Mouse (Mus musculus): ENCODE results near the gene Prcd. TPM values are rescaled to one million over a fixed set of nuclear protein-coding genes. Genes with fewer than 3 reads are reported as not detected.
"Not testable (repeated sequence)": the region's sequence is repeated elsewhere in the genome, so short reads cannot be mapped to it uniquely, and the experiment has no call there.

Gene Prcd
- polyA plus RNA-seq, 1 experiment from 2014 or later: 1.7 TPM

- ATAC-seq (replicated peaks; ENCODE audit: extremely low read depth, insufficient read depth, low FRiP score): no peak
- 48% methylated on average over 9 of the region's 9 CpGs for WGBS
- H3K36me3 ChIP-seq (ENCODE audit: control insufficient read depth, insufficient read depth): no peaks in the 10 kb centered on the region
- H3K4me3 ChIP-seq (ENCODE audit: low read length): no peak overlapping the region
- H3K27me3 ChIP-seq (ENCODE audit: control insufficient read depth, insufficient read depth, low read length): peaks cover 5% of the 10 kb centered on the region; the same call in 1 of the 2 replicates
- no peak overlapping the region for H3K4me2 ChIP-seq (ENCODE audit: low read depth, low read length)
- H3K9ac ChIP-seq (ENCODE audit: low read length): no peak overlapping the region
- H3K9me3 ChIP-seq (replicated peaks; ENCODE audit: control insufficient read depth, low read length): no peaks in the 10 kb centered on the region
- no peak overlapping the region for H3K27ac ChIP-seq (ENCODE audit: low read length)
- H3K4me1 ChIP-seq (ENCODE audit: control insufficient read depth, insufficient read depth, low read length): peaks cover 53% of the 10 kb centered on the region
Measured at GRCm38 (mm10) chr11:116660181-116660580, 6.8 kb downstream of the Prcd start.

- Histone ChIP-seq H3K27me3 (ENCODE audit: control insufficient read depth, insufficient read depth, low read length) (0 out of 2 replicates have a peak, but pooled peaks cover 2% of the 10 kb centered on the region), H3K4me2 (ENCODE audit: low read depth, low read length) (0 out of 2 replicates have a peak overlapping the region, but pooled peaks have one; percentile 27), H3K4me3 (ENCODE audit: low read length) (no peak overlapping the region), H3K4me1 (ENCODE audit: control insufficient read depth, insufficient read depth, low read length) (peaks cover 51% of the 10 kb centered on the region), H3K9ac (ENCODE audit: low read length) (0 out of 2 replicates have a peak overlapping the region, but pooled peaks have one; percentile 35), H3K36me3 (ENCODE audit: control insufficient read depth, insufficient read depth) (no peaks in the 10 kb centered on the region), H3K27ac (ENCODE audit: low read length) (no peak overlapping the region), H3K9me3 (replicated peaks; ENCODE audit: control insufficient read depth, low read length) (no peaks in the 10 kb centered on the region)
- no peak for ATAC-seq (replicated peaks; ENCODE audit: extremely low read depth, insufficient read depth, low FRiP score)
- WGBS: 22% methylated on average over 13 of the region's 13 CpGs
Measured at GRCm38 (mm10) chr11:116661291-116661947, 8.1 kb downstream of the Prcd start.

- Histone ChIP-seq H3K27me3 (ENCODE audit: control insufficient read depth, insufficient read depth, low read length) (0 out of 2 replicates have a peak, but pooled peaks cover 2% of the 10 kb centered on the region), H3K4me1 (ENCODE audit: control insufficient read depth, insufficient read depth, low read length) (peaks cover 45% of the 10 kb centered on the region), H3K27ac (ENCODE audit: low read length) (no peak overlapping the region), H3K36me3 (ENCODE audit: control insufficient read depth, insufficient read depth) (no peaks in the 10 kb centered on the region), H3K4me2 (ENCODE audit: low read depth, low read length) (no peak overlapping the region), H3K4me3 (ENCODE audit: low read length) (no peak overlapping the region), H3K9me3 (replicated peaks; ENCODE audit: control insufficient read depth, low read length) (no peaks in the 10 kb centered on the region), H3K9ac (ENCODE audit: low read length) (0 out of 2 replicates have a peak overlapping the region, but pooled peaks have one; percentile 33)
- no peak for ATAC-seq (replicated peaks; ENCODE audit: extremely low read depth, insufficient read depth, low FRiP score)
- 53% methylated on average over 7 of the region's 8 CpGs for WGBS
Measured at GRCm38 (mm10) chr11:116661948-116662377, 8.6 kb downstream of the Prcd start.

DNA sequence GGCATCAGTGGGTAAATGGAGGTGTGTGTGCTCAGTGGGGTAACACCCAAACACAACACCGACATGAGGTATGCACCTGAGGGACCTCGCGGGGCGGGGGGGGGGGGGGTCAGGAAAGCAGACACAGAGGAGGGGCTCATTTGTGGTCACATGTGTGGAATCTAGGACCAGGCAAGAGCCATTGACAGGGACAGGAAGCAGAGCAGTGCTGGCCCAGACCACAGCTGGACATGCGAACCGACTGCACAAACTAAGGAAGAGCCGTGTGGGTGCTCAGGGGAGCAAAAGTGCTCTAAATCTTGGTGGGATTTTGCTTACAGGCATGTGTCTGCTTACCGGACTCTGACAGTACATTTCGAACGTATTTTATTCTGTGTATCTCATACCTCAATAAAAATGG is 12.0 kb downstream of the Prcd start:
- 67% methylated on average over 10 of the region's 10 CpGs for WGBS
- peaks cover 31% of the 10 kb centered on the region for H3K4me1 ChIP-seq (ENCODE audit: control insufficient read depth, insufficient read depth, low read length)
- H3K9ac ChIP-seq (ENCODE audit: low read length): no peak overlapping the region
- no peaks in the 10 kb centered on the region for H3K36me3 ChIP-seq (ENCODE audit: control insufficient read depth, insufficient read depth)
- no peak for ATAC-seq (replicated peaks; ENCODE audit: extremely low read depth, insufficient read depth, low FRiP score)
- 0 out of 2 replicates have a peak, but pooled peaks cover 2% of the 10 kb centered on the region for H3K27me3 ChIP-seq (ENCODE audit: control insufficient read depth, insufficient read depth, low read length)
- no peaks in the 10 kb centered on the region for H3K9me3 ChIP-seq (replicated peaks; ENCODE audit: control insufficient read depth, low read length)
- no peak overlapping the region for H3K4me3 ChIP-seq (ENCODE audit: low read length)
- no peak overlapping the region for H3K27ac ChIP-seq (ENCODE audit: low read length)
- H3K4me2 ChIP-seq (ENCODE audit: low read depth, low read length): no peak overlapping the region

- Histone ChIP-seq H3K27ac (ENCODE audit: low read length) (no peak overlapping the region), H3K27me3 (ENCODE audit: control insufficient read depth, insufficient read depth, low read length) (0 out of 2 replicates have a peak, but pooled peaks cover 2% of the 10 kb centered on the region), H3K36me3 (ENCODE audit: control insufficient read depth, insufficient read depth) (no peaks in the 10 kb centered on the region), H3K4me1 (ENCODE audit: control insufficient read depth, insufficient read depth, low read length) (peaks cover 22% of the 10 kb centered on the region), H3K4me2 (ENCODE audit: low read depth, low read length) (no peak overlapping the region), H3K4me3 (ENCODE audit: low read length) (no peak overlapping the region), H3K9ac (ENCODE audit: low read length) (no peak overlapping the region), H3K9me3 (replicated peaks; ENCODE audit: control insufficient read depth, low read length) (no peaks in the 10 kb centered on the region)
- no peak for ATAC-seq (replicated peaks; ENCODE audit: extremely low read depth, insufficient read depth, low FRiP score)
- 49% methylated on average over 9 of the region's 9 CpGs for WGBS
Measured at GRCm38 (mm10) chr11:116666566-116666965, 13.2 kb downstream of the Prcd start.

DNA sequence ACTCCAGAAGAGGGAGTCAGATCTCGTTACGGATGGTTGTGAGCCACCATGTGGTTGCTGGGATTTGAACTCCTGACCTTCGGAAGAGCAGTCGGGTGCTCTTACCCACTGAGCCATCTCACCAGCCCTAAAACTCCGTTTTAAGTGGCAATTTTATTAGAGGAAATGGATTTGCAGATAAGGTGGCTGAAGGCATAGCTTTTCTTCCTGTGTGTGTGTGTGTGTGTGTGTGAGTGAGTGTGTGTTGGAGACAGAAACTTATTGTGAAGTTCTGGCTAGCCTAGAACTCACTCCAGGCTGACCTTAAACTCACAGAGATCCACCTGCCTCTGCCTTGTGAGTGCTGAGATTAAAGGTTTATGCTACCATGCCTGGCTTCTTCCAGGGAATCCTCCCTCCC is 13.7 kb downstream of the Prcd start:
- 59% methylated on average over 3 of the region's 5 CpGs for WGBS
- not testable (repeated sequence) for H3K4me2 ChIP-seq (ENCODE audit: low read depth, low read length); ATAC-seq (replicated peaks; ENCODE audit: extremely low read depth, insufficient read depth, low FRiP score); H3K27me3 ChIP-seq (ENCODE audit: control insufficient read depth, insufficient read depth, low read length); H3K9ac ChIP-seq (ENCODE audit: low read length); H3K27ac ChIP-seq (ENCODE audit: low read length); H3K9me3 ChIP-seq (replicated peaks; ENCODE audit: control insufficient read depth, low read length); H3K4me3 ChIP-seq (ENCODE audit: low read length); H3K36me3 ChIP-seq (ENCODE audit: control insufficient read depth, insufficient read depth)
- H3K4me1 ChIP-seq (ENCODE audit: control insufficient read depth, insufficient read depth, low read length): peaks cover 17% of the 10 kb centered on the region

DNA sequence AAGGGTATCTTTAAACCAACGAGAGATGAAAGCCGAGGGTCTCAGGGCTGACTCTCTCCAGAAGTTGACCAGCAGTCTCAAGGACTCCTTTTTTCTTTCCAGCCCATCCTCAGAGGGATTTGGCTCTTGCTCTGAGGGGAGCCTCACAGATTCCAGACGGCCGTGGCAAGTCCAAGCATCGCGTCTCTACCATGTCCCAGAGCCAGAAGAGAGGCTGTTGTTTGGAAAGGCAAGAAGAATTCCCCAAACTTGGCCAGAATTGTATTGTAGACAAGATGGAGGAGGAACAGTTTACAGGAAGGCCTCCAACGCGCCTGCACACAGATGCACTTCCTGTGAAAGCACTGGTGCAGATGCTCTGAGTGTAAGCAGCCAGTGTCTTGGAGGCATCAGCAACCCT is 14.6 kb downstream of the Prcd start:
- H3K4me3 ChIP-seq (ENCODE audit: low read length): no peak overlapping the region
- WGBS: 68% methylated on average over 8 of the region's 8 CpGs
- H3K27me3 ChIP-seq (ENCODE audit: control insufficient read depth, insufficient read depth, low read length): 0 out of 2 replicates have a peak, but pooled peaks cover 2% of the 10 kb centered on the region
- no peak overlapping the region for H3K9ac ChIP-seq (ENCODE audit: low read length)
- H3K36me3 ChIP-seq (ENCODE audit: control insufficient read depth, insufficient read depth): no peaks in the 10 kb centered on the region
- ATAC-seq (replicated peaks; ENCODE audit: extremely low read depth, insufficient read depth, low FRiP score): no peak
- H3K4me1 ChIP-seq (ENCODE audit: control insufficient read depth, insufficient read depth, low read length): peaks cover 14% of the 10 kb centered on the region
- no peaks in the 10 kb centered on the region for H3K9me3 ChIP-seq (replicated peaks; ENCODE audit: control insufficient read depth, low read length)
- H3K4me2 ChIP-seq (ENCODE audit: low read depth, low read length): no peak overlapping the region
- peak overlapping the region; percentile 18; the same call in 1 of the 2 replicates for H3K27ac ChIP-seq (ENCODE audit: low read length)

DNA sequence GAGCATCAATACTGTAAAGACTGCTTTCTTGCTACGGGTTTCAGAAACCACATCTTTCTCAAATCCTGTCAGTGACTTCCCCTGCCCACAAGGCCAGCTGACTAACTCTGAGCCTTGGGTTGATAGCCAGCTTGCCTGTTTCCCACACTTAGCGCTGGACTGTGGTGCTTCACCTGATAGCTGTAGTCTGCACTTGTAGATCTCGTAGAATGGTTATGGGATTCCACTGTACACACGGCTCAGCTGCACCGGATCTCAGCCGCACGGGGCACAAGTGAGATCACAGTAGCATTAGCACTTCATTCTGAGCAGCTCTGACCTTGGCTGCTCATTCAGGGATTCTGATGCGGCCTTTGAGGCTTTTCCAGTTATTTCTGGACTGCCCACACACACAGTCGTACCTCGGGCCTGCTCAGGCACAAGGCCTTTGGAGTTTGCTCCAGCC is 15.1 kb downstream of the Prcd start:
- Histone ChIP-seq H3K36me3 (ENCODE audit: control insufficient read depth, insufficient read depth) (peaks cover under 1% of the 10 kb centered on the region), H3K4me2 (ENCODE audit: low read depth, low read length) (no peak overlapping the region), H3K4me3 (ENCODE audit: low read length) (no peak overlapping the region), H3K9ac (ENCODE audit: low read length) (peak overlapping the region; percentile 47; the same call in 1 of the 2 replicates), H3K4me1 (ENCODE audit: control insufficient read depth, insufficient read depth, low read length) (peaks cover 11% of the 10 kb centered on the region), H3K27me3 (ENCODE audit: control insufficient read depth, insufficient read depth, low read length) (no peaks in the 10 kb centered on the region), H3K9me3 (replicated peaks; ENCODE audit: control insufficient read depth, low read length) (no peaks in the 10 kb centered on the region), H3K27ac (ENCODE audit: low read length) (peak overlapping the region; percentile 16; the same call in 1 of the 2 replicates)
- no peak for ATAC-seq (replicated peaks; ENCODE audit: extremely low read depth, insufficient read depth, low FRiP score)
- 46% methylated on average over 10 of the region's 10 CpGs for WGBS

DNA sequence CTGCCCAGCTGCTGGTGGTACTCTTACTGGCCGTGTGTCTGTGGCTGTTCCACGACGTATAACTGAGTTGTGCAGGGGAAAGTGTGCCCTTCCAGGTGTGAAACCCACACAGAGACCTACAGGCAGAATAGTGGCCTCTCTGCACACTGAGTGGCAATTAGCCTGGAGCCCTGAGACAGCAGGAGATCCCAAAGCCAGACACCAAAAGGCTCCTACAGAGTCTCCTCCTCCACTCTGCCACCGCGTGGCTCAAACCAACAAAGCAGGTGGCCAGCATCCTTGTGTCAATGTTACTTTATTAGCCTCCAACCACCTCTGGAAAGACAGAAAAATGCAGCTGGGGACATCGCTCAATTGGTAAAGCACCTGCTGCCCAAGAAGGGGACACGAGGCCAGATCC is 15.5 kb downstream of the Prcd start:
- Histone ChIP-seq H3K27ac (ENCODE audit: low read length) (peak overlapping the region; percentile 16; the same call in 1 of the 2 replicates), H3K9me3 (replicated peaks; ENCODE audit: control insufficient read depth, low read length) (no peaks in the 10 kb centered on the region), H3K4me1 (ENCODE audit: control insufficient read depth, insufficient read depth, low read length) (peaks cover 11% of the 10 kb centered on the region), H3K9ac (ENCODE audit: low read length) (peak overlapping the region; percentile 47; the same call in 1 of the 2 replicates), H3K36me3 (ENCODE audit: control insufficient read depth, insufficient read depth) (peaks cover 5% of the 10 kb centered on the region), H3K27me3 (ENCODE audit: control insufficient read depth, insufficient read depth, low read length) (no peaks in the 10 kb centered on the region), H3K4me3 (ENCODE audit: low read length) (no peak overlapping the region), H3K4me2 (ENCODE audit: low read depth, low read length) (no peak overlapping the region)
- ATAC-seq (replicated peaks; ENCODE audit: extremely low read depth, insufficient read depth, low FRiP score): no peak
- WGBS: 41% methylated on average over 7 of the region's 7 CpGs
